Mouse (Mus musculus) left cerebral cortex, postnatal 36 days (tissue): ENCODE results near the gene Zfp937. TPM values are rescaled to one million over a fixed set of nuclear protein-coding genes. Genes with fewer than 3 reads are reported as not detected.
"Not testable (repeated sequence)": the region's sequence is repeated elsewhere in the genome, so short reads cannot be mapped to it uniquely, and the experiment has no call there.

Source experiments
- DNase-seq, 2 experiments: peaks; one replicate each; pipeline ENCODE4 v3.0.0; 2021 to 2022; ENCODE audit warnings: low spot score in 2 of 2, mixed read lengths in 1 of 2
- intact Hi-C: fragments of 180-260 bp; cut with DNase I; formaldehyde crosslinking; loops from one replicate; pipeline ENCODE4 v1.15.1; 2025
- total RNA-seq, 2 experiments: library from RNA; stranded (reverse); gene quantifications; 2 replicates each; pipeline ENCODE4 v1.2.3; 2021

Gene Zfp937
- 1 to 10 TPM; 9.0 to 9.8 TPM for total RNA-seq

DNA sequence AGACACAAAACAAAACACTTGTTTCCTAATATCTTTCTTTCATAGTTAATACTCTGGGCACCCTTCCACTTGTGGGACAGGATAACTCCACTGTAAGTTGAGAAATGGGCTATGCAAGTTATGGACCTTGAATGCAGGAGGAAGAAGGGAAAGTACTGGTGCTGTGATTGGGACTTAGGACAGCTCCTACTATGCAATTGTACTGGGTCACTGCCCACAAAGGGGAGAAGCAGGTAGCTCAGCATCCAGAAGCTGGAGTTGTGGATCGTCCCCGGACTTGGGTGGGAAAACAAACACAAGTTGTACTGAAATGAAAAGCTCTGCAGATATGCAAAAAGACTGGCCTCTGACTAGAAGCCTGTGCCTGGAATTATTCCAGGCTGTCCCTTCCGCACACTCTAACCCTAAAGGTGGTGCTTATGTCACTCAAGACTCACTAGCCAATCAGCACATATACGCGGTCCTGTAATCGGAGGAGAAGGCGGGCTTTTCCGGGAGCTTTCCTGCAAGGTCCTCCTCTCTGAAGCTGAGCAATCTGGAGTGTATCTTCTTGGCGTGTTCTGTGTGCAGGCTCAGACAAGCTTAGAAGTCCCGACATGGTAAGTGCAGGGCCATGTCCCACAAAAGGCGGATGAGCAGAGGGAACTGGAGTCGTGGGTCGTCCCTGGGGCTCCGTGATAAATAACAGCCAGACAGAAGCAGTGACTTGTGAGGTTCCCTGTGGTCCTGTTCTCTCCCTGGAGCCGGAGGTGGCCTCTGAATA, at the start of gene Zfp937:
Gene Zfp937, plus strand, starts transcription at position 474 of the 763 bp plus-strand sequence.
- intact Hi-C loops, result loop anchor here (10.0 kb wide), 1 partner anchor 237 kb away; the partner anchor contains the start of gene Zfp442
- DNase-seq, result peak; percentile 76 to 80

DNA sequence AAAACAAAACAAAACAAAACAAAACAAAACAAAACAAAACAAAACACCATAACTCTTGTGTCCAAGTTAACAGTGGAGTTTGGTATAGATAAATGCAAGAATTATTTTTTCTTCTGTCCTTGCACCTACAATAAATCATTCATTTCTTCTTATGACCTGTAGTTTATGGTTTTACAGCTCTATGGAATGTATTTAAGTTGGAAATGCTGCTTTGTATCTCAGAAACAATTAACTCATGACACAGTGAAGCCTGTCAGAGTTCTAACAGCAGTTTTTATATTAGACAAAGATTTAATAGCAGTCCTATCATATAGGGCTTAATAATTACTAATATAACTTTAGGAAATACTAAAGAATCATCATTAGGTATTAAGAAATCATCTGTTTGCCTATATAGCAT, 44.0 kb upstream of the Zfp937 start:
- intact Hi-C loops, result no loop called here
- DNase-seq, result no peak

DNA sequence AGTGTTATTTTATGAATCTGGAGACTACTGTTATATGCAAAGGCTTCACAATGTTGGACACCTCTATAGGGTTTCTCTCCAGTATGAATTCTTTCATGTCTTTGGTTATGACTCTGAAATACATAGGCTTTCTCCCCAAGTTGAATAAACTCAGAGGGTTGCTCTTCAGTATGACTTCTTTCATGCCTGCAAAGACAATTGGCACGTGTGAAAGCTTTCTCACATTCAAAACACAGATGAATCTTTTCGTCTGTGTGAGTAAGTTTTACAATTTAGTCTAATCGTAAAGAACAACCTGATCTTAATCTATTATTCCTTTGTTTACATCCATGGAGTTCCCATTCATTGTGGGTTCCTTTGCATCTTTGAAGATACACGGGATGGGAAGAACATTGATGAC, 38.3 kb upstream of the Zfp937 start, which contains the start of gene Gm10770:
Gene Gm10770, minus strand, starts transcription at position 101 of the 400 bp plus-strand sequence.
- intact Hi-C loops, DNase-seq: not testable (repeated sequence)

DNA sequence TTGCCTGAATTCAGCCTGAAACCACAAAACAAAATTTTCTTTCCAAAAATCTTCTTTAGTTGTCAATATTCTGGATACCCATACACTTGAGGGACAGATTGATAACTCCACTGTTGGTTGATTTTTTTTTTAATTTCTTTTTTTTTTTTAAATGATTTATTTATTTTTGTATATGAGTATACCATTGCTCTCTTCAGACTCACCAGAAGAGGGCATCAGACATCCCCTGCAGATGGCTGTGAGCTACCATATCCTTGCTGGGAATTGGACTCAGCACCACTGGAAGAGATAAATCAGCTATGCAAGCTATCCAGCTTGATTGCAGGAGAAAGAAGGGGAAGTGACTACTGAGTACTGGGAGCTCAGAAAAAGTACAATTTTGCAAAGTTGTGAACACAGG, 36.8 kb upstream of the Zfp937 start:
- intact Hi-C loops, DNase-seq: not testable (repeated sequence)

DNA sequence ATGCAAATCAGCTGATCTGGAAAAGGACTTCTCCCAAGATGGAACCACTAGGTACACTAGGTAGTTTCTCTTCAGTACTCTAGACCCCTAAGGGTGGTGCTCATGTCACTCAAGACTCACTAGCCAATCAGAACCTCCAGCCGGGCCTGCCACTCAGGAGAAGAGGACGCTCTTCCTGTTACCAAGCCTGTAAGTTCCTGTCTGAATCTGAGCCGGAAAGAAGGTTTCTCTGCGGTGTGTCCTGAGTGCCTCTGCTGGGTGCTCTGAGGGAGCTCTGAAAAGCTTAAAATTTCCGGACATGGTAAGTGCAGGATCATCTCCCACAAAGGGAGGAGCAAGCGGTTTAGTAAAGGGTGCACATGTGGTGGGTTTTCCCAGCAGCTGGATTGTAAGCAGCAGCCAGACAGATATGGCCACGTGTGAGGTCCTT, 36.3 kb upstream of the Zfp937 start, which contains the start of gene Gm14139:
Gene Gm14139, plus strand, starts transcription at position 186 of the 430 bp plus-strand sequence.
- DNase-seq, intact Hi-C loops: not testable (repeated sequence)

DNA sequence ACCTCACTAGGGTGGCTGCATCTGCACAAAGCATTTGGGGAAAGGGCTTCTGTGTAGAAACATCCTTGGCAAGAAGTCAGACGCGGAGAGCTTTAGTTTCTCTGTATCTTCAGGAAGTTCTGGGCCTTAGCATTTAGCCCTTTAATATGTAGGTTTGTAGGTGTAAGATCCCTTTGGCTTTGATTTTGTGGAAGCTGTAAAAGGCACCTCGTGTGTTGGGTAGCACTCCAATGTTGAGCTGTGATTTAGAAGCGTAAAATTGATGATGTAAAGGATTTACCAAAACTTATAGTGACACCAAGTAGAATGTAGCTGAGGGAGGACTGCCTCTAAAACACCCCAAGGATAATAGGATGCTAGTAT, 471 bp downstream of the Zfp937 start:
- intact Hi-C loops, result loop anchor here (10.0 kb wide), 1 partner anchor 236 kb away; the partner anchor contains the start of gene Zfp442
- DNase-seq, result not testable (repeated sequence)

DNA sequence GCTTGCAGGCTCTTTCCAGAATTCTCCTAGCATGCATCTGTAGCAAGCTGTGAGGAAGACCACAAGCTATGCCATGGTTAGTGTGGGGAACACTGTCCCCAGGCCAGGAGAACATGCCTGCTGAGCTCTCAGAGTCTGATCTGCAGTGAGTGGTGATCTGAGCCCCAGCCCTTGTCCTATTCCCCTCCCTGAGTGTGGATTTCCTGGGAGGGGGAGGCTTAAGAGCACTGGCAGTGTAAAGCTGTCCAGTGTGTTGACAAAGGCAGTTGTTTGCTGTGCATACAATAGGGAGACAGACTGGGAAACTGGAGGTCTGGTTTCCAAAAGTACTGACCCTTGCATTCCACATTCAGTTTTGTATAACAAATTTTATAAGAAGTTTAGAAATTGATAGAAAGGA, 5.4 kb downstream of the Zfp937 start:
- intact Hi-C loops, DNase-seq: not testable (repeated sequence)

DNA sequence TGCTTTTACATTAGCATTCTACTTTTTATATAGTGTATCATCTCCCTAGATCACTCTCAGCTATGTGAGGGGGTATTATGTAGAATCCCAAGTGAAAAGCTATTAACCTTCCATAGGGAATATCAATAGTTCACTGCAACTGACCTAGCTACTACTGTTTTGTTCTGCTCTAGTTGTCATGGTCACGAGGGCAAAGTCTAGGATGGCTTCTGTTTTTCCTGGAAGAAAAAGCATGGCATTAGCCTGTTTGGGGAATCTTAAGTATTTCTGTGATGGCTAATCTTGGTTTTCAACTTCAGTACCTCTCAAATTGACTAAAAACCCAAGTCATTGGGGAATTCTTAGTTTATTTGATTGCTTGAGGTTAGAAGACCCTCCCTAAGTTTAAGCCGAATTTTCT, 25.3 kb downstream of the Zfp937 start:
- DNase-seq, result no peak
- intact Hi-C loops, result loop anchor here (10.0 kb wide), 1 partner anchor 82 kb away; the partner anchor contains the start of gene Gm10130

DNA sequence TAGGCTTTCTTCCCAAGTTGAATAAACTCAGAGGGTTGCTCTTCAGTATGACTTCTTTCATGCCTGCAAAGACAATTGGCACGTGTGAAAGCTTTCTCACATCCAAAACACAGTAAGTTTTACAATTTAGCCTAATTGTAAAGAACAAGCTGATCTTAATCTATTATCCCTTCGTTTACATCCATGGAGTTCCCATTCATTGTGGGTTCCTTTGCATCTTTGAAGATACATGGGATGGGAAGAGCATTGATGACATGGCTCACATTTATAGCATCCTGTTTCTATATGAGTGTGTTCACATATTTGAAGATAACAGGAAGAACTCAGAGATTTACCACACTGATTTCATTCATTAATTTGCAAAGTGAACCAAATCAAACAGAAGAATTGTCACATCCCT, 37.6 kb downstream of the Zfp937 start, which contains the start of gene Gm21994:
Gene Gm21994, minus strand, starts transcription at position 101 of the 400 bp plus-strand sequence.
- DNase-seq, intact Hi-C loops: not testable (repeated sequence)

DNA sequence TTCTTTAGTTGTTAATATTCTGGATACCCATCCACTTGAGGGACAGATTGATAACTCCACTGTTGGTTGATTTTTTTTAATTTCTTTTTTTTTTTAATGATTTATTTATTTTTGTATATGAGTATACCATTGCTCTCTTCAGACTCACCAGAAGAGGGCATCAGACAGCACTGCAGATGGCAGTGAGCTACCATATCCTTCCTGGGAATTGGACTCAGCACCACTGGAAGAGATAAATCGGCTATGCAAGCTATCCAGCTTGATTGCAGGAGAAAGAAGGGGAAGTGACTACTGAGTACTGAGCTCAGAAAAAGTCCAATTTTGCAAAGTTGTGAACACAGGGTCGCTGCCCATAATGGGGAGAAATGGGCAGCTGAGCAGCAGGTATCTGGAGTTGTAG, 39.0 kb downstream of the Zfp937 start:
- intact Hi-C loops, DNase-seq: not testable (repeated sequence)

DNA sequence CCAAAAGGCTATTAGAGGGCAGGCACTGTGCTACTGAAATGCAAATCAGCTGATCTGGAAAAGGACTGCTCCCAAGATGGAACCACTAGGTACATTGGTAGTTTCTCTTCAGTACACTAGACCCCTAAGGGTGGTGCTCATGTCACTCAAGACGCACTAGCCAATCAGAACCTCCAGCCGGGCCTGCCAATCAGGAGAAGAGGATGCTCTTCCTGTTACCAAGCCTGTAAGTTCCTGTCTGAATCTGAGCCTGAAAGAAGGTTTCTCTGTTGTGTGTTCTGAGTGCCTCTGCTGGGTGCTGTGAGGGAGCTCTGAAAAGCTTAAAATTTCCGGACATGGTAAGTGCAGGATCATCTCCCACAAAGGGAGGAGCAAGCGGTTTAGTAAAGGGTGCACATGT, 39.4 kb downstream of the Zfp937 start, which contains the start of gene Gm14124:
Gene Gm14124, plus strand, starts transcription at position 227 of the 400 bp plus-strand sequence.
- DNase-seq, intact Hi-C loops: not testable (repeated sequence)

Other genes with a start within 250 kb of the Zfp937 start
- gene Zfp120, start 81.4 kb upstream of the Zfp937 start, total RNA-seq, result 1 to 10 TPM; 9.2 to 9.5 TPM
- gene Gm10770, start 38.4 kb upstream of the Zfp937 start, total RNA-seq, result not detected
- not detected for gene Gm14139, start 36.3 kb upstream of the Zfp937 start, total RNA-seq
- 1 to 10 TPM; 7.2 to 8.3 TPM for gene Gm21994, start 37.5 kb downstream of the Zfp937 start, total RNA-seq
- under 1 TPM in 1 of 2 experiments, not detected in 1; 0.25 TPM for gene Gm14124, start 39.4 kb downstream of the Zfp937 start, total RNA-seq
- gene Gm10130, start 105.6 kb downstream of the Zfp937 start, total RNA-seq, result 1 to 10 TPM; 2.4 to 2.9 TPM
- 1 to 10 TPM; 8.6 to 9.5 TPM for gene 3300002I08Rik, start 144.7 kb downstream of the Zfp937 start, total RNA-seq
- 1 to 10 TPM; 6.3 to 9.0 TPM for gene Zfp442, start 233.4 kb downstream of the Zfp937 start, total RNA-seq